Mouse (Mus musculus): ENCODE measurements around the gene Rgs7bp. TPM values are rescaled to one million over a fixed set of nuclear protein-coding genes. Genes with fewer than 3 reads are reported as not detected.

The Rgs7bp gene
- total RNA-seq (2023), result not detected

DNA sequence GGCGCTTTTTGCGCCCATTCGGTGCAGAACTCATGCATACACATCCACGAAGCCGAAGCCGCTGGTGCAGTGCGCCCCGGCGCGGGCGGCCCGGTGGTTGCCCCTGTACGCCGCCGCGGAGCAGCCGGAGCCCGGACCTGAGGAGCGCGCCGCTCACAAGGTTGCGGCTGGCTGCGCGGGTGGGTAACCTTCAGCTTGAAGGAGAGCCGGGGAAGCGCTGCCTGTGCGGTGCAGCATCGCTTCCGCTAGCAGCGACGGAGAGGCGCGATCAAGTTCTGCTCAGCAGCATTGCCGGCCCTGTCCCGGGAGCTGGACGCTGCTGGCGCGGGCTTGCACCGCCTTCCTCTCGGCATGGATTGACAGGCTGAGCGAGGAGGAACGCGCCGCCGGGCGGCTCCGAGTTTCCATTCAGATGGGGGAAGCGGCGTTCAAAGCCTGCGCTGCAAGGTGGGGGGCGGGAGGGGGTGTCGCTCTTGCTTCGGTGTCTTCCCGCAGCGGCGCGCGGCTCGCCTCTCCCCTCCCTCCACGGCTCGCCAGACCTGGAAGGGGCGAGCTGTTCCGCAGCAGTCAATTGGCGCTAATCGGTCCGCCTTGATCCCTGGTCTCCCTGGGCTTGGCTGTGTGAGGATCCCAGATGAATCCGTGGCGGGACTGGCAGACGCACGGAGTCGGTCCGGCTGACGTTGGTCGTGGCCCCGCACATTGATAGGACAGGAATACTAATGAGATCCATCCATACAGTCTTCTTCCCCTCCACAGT lies at the start of gene Rgs7bp:
TSS of gene Rgs7bp (minus strand) at position 750 of the 760 bp plus-strand sequence.

DNA sequence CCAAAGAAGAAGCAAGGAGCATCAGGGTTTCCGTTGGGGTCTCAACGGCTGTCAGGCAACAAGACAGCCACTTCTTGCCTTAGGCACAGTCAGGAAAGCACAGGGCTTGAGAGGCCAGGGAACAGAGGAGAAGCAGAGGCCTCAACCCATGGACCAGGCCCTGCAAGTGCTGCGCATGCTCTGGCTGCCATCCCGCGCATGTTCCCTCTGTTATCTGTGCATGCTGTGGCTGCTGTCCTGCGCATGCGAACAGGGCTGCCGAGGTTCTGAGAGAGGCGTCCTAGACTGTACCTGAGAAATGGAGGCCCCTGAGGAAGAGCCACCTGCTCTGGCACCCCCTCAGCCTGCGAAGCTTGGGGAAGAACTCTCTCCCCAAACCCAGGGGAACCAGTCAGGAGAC lies 27.1 kb upstream of the Rgs7bp start, which contains the start of gene 4933425L06Rik:
TSS of gene 4933425L06Rik (plus strand) at position 261 of the 400 bp plus-strand sequence.

Other genes starting within 250 kb of the Rgs7bp start
- 29.5 TPM for gene Cwc27, start 237.8 kb downstream of the Rgs7bp start, total RNA-seq (2023)
- not detected for gene Shisal2b, start 191.0 kb downstream of the Rgs7bp start, total RNA-seq (2023)
- not detected for gene 4933425L06Rik, start 27.2 kb upstream of the Rgs7bp start, total RNA-seq (2023)
- 0.23 TPM for gene Rnf180, start 239.9 kb upstream of the Rgs7bp start, total RNA-seq (2023)

All from CD4-positive naive resting alpha-beta T cell, adult 76 days (primary cell).